Mouse (Mus musculus) embryonic facial prominence, embryonic 11.5 days (tissue): ENCODE data around the gene Naa20. TPM values are rescaled to one million over a fixed set of nuclear protein-coding genes. Genes with fewer than 3 reads are reported as not detected.
"Not testable (repeated sequence)": the region's sequence is repeated elsewhere in the genome, so short reads cannot be mapped to it uniquely, and the experiment has no call there.

Experiments
- ATAC-seq: fragments of 200-750 bp; cut with Nextera tagmentation; replicated peaks from 2 replicates; pipeline ENCODE4 v1.8.0; 2017; ENCODE audit warnings: low read depth; ENCODE audit not compliant: insufficient number of reproducible peaks, low FRiP score, low TSS enrichment
- DNase-seq: peaks from one replicate; pipeline ENCODE4 v3.0.0-alpha.2; 2015; ENCODE audit warnings: low spot score
- H3K27ac ChIP-seq: fragments of 300-500 bp; sonication (generic); replicated peaks from 2 replicates; pipeline ENCODE4 v1.5.1; 2014; ENCODE audit warnings: mild to moderate bottlenecking, low read depth, low read length, control low read depth
- H3K27me3 ChIP-seq: fragments of 300-500 bp; sonication (generic); 2 replicates; pipeline ENCODE4 v1.6.1; 2014; ENCODE audit warnings: mild to moderate bottlenecking, low read length, moderate library complexity, mixed read lengths; ENCODE audit not compliant: control insufficient read depth, insufficient read depth
- H3K36me3 ChIP-seq: fragments of 300-500 bp; sonication (generic); replicated peaks from 2 replicates; pipeline ENCODE4 v1.6.1; 2014; ENCODE audit warnings: low read depth, mild to moderate bottlenecking, low read length, moderate library complexity, mixed read lengths; ENCODE audit not compliant: control insufficient read depth, insufficient read depth
- H3K4me1 ChIP-seq: fragments of 300-500 bp; sonication (generic); 2 replicates; pipeline ENCODE4 v1.6.1; 2014; ENCODE audit warnings: low read length, mixed read lengths; ENCODE audit not compliant: control insufficient read depth, insufficient read depth
- H3K4me2 ChIP-seq: fragments of 300-500 bp; sonication (generic); 2 replicates; pipeline ENCODE4 v1.6.1; 2014; ENCODE audit warnings: low read depth, mild to moderate bottlenecking, control low read depth, low read length, moderate library complexity
- H3K4me3 ChIP-seq: fragments of 300-500 bp; sonication (generic); 2 replicates; pipeline ENCODE4 v1.5.1; 2014; ENCODE audit warnings: low read depth, low read length, control low read depth
- H3K9ac ChIP-seq: fragments of 300-500 bp; sonication (generic); replicated peaks from 2 replicates; pipeline ENCODE4 v1.6.1; 2014; ENCODE audit warnings: mild to moderate bottlenecking, control low read depth, low read length
- H3K9me3 ChIP-seq: fragments of 300-500 bp; sonication (generic); replicated peaks from 2 replicates; pipeline ENCODE4 v1.6.1; 2016; ENCODE audit warnings: mild to moderate bottlenecking, low read length, inconsistent platforms, mixed read lengths; ENCODE audit not compliant: control insufficient read depth
- WGBS: fragments of 180-500 bp; shearing (Covaris S2); extraction: QIAGEN DNeasy Blood & Tissue Kit; methylation state at CpG from one replicate; pipeline ENCODE4 v1.1.7; 2014; 5-methylcytosine and 5-hydroxymethylcytosine counted together
- polyA plus RNA-seq: library from polyadenylated mRNA; unstranded; fragments of >200 nt; fragmentation: Nextera tagmentation; extraction: Ambion mirVana; gene quantifications from 2 replicates; pipeline ENCODE4 v1.2.1, GENCODE M21; 2014

Naa20 gene
- polyA plus RNA-seq, 1 experiment from 2014 or later = 178 TPM

GRCm38 (mm10) chr2:145905156-145905555, 3.3 kb downstream of the Naa20 start:
- Histone ChIP-seq H3K4me3 (no peak overlapping the region), H3K9ac (no peak overlapping the region), H3K9me3 (no peaks in the 10 kb centered on the region), H3K4me1 (no peaks in the 10 kb centered on the region; the same call in 1 of the 2 replicates), H3K4me2 (no peak overlapping the region), H3K27ac (no peak overlapping the region), H3K36me3 (no peaks in the 10 kb centered on the region; the same call in 1 of the 2 replicates), H3K27me3 (no peaks in the 10 kb centered on the region)
- no peak for ATAC-seq
- DNase-seq = no peak
- 84% methylated on average over 6 of the region's 6 CpGs for WGBS

- H3K27ac ChIP-seq, H3K9me3 ChIP-seq, DNase-seq, ATAC-seq, H3K9ac ChIP-seq, H3K4me1 ChIP-seq, H3K4me3 ChIP-seq, H3K27me3 ChIP-seq, H3K4me2 ChIP-seq, H3K36me3 ChIP-seq: not testable (repeated sequence)
- 49% methylated on average over 4 of the region's 4 CpGs for WGBS
These were observed 4.0 kb downstream of the Naa20 start for GRCm38 (mm10) chr2:145905884-145906283.

- Histone ChIP-seq H3K4me2 (no peak overlapping the region), H3K9me3 (no peaks in the 10 kb centered on the region), H3K9ac (no peak overlapping the region), H3K27me3 (no peaks in the 10 kb centered on the region), H3K27ac (no peak overlapping the region), H3K4me3 (no peak overlapping the region), H3K36me3 (peaks cover 4% of the 10 kb centered on the region), H3K4me1 (no peaks in the 10 kb centered on the region)
- 88% methylated on average over 8 of the region's 8 CpGs for WGBS
- ATAC-seq = no peak
- no peak for DNase-seq
These were observed 19.2 kb downstream of the Naa20 start for GRCm38 (mm10) chr2:145920941-145921650.

GRCm38 (mm10) chr2:145934339-145935231, 32.7 kb downstream of the Naa20 start, which contains the start of the genes Cfap61 and Crnkl1:
Gene Cfap61, plus strand, starts transcription at chr2:145934784.
Gene Crnkl1, minus strand, starts transcription at chr2:145935014.
- Histone ChIP-seq H3K9ac (peak within 1 kb of the TSS; percentile 43), H3K27me3 (no peaks in the 10 kb centered on the region), H3K4me2 (peak within 1 kb of the TSS; percentile 61), H3K4me3 (peak within 1 kb of the TSS; percentile 70), H3K4me1 (no peaks in the 10 kb centered on the region), H3K9me3 (no peaks in the 10 kb centered on the region), H3K27ac (no peak within 1 kb of the TSS), H3K36me3 (no peaks in the 10 kb centered on the region)
- under 1% methylated on average over 61 of the region's 61 CpGs for WGBS
- peak; percentile 99 for DNase-seq
- ATAC-seq = peak; percentile 96

- Histone ChIP-seq H3K36me3 (no peaks in the 10 kb centered on the region), H3K27me3 (no peaks in the 10 kb centered on the region), H3K4me3 (no peak overlapping the region), H3K27ac (no peak overlapping the region), H3K4me2 (no peak overlapping the region), H3K9ac (no peak overlapping the region), H3K4me1 (no peaks in the 10 kb centered on the region), H3K9me3 (no peaks in the 10 kb centered on the region)
- ATAC-seq (no peak), DNase-seq (no peak)
- 77% methylated on average over 8 of the region's 8 CpGs for WGBS
These were observed 35.1 kb downstream of the Naa20 start for GRCm38 (mm10) chr2:145936975-145937374.

- H3K9ac ChIP-seq = no peak overlapping the region
- no peak overlapping the region for H3K27ac ChIP-seq
- no peak overlapping the region for H3K4me2 ChIP-seq
- H3K36me3 ChIP-seq = no peaks in the 10 kb centered on the region
- H3K4me1 ChIP-seq = no peaks in the 10 kb centered on the region
- no peaks in the 10 kb centered on the region for H3K27me3 ChIP-seq
- no peaks in the 10 kb centered on the region for H3K9me3 ChIP-seq
- no peak for ATAC-seq
- no peak for DNase-seq
- H3K4me3 ChIP-seq = no peak overlapping the region
- WGBS = 72% methylated on average over 3 of the region's 3 CpGs
These were observed 39.5 kb downstream of the Naa20 start for GRCm38 (mm10) chr2:145941403-145941802.

- 82% methylated on average over 3 of the region's 3 CpGs for WGBS
- H3K9ac ChIP-seq = no peak overlapping the region
- no peak for ATAC-seq
These were observed 42.4 kb downstream of the Naa20 start for GRCm38 (mm10) chr2:145944286-145944685.

More at GRCm38 (mm10) chr2:145944286-145944685, 42.4 kb downstream of the Naa20 start:
- Histone ChIP-seq H3K4me1 (no peaks in the 10 kb centered on the region), H3K27ac (no peak overlapping the region), H3K27me3 (no peaks in the 10 kb centered on the region), H3K4me2 (no peak overlapping the region), H3K9me3 (no peaks in the 10 kb centered on the region), H3K4me3 (no peak overlapping the region), H3K36me3 (no peaks in the 10 kb centered on the region)
- no peak for DNase-seq
